Mouse (Mus musculus) cerebellum, adult 11 months (tissue): Measurements from ENCODE around the gene Gm20388.

Experiments
- DNase-seq: peaks from one replicate; pipeline ENCODE4 v3.0.0; 2022

Gm20388 gene

GRCm38 (mm10) chr8:122537033-122537432, 2626.4 kb downstream of the Gm20388 start:
- DNase-seq: no peak

- DNase-seq: no peak
These were observed 2627.2 kb downstream of the Gm20388 start for GRCm38 (mm10) chr8:122537812-122538211.

- DNase-seq: no peak
These were observed 2627.9 kb downstream of the Gm20388 start for GRCm38 (mm10) chr8:122538310-122539076.

- DNase-seq: no peak
These were observed 2633.5 kb downstream of the Gm20388 start for GRCm38 (mm10) chr8:122544138-122544537.

- DNase-seq: no peak
These were observed 2635.6 kb downstream of the Gm20388 start for GRCm38 (mm10) chr8:122546066-122546755.

- no peak for DNase-seq
These were observed 2636.3 kb downstream of the Gm20388 start for GRCm38 (mm10) chr8:122546811-122547453.

- DNase-seq: no peak
These were observed 2637.2 kb downstream of the Gm20388 start for GRCm38 (mm10) chr8:122547815-122548214.

- DNase-seq: no peak
These were observed 2637.7 kb downstream of the Gm20388 start for GRCm38 (mm10) chr8:122548331-122548730.

- DNase-seq: no peak
These were observed 2638.3 kb downstream of the Gm20388 start for GRCm38 (mm10) chr8:122548891-122549439.

- no peak for DNase-seq
These were observed 2639.8 kb downstream of the Gm20388 start for GRCm38 (mm10) chr8:122550234-122550994.

GRCm38 (mm10) chr8:122550995-122551264, 2640.3 kb downstream of the Gm20388 start:
- DNase-seq: no peak

GRCm38 (mm10) chr8:122551265-122552051, 2640.8 kb downstream of the Gm20388 start, which contains the start of gene Piezo1:
Gene Piezo1, minus strand, starts transcription at chr8:122551329.
- peak; percentile 47 for DNase-seq

- peak; percentile 51 for DNase-seq
These were observed 2644.1 kb downstream of the Gm20388 start for GRCm38 (mm10) chr8:122554786-122555185.

- DNase-seq: no peak
These were observed 2645.7 kb downstream of the Gm20388 start for GRCm38 (mm10) chr8:122556030-122557009.

GRCm38 (mm10) chr8:122557248-122558038, 2646.8 kb downstream of the Gm20388 start:
- DNase-seq: no peak

GRCm38 (mm10) chr8:122558671-122559349, 2648.2 kb downstream of the Gm20388 start:
- DNase-seq: no peak

GRCm38 (mm10) chr8:122561199-122561598, 2650.6 kb downstream of the Gm20388 start:
- no peak for DNase-seq

- no peak for DNase-seq
These were observed 2654.0 kb downstream of the Gm20388 start for GRCm38 (mm10) chr8:122564363-122565352.
